Mouse (Mus musculus) urinary bladder, postnatal 4 days (tissue): ENCODE results near the gene Atraid.
A peak's percentile ranks its signal among the peaks of the same experiment; 100 is the strongest.
"Not testable (repeated sequence)": the region's sequence is repeated elsewhere in the genome, so short reads cannot be mapped to it uniquely, and the experiment has no call there.

Experiments
- DNase-seq, 2 experiments: peaks; one replicate each; pipeline ENCODE4 v3.0.0; 2021 to 2022; ENCODE audit warnings: low spot score in 2 of 2

The Atraid gene

GRCm38 (mm10) chr5:31047848-31048762 is at the start of gene Atraid:
TSS of gene Atraid (plus strand) at chr5:31048312.
- peak; percentile 98 to 99 for DNase-seq

GRCm38 (mm10) chr5:30999324-30999723 is 48.8 kb upstream of the Atraid start:
- no peak for DNase-seq

- no peak for DNase-seq
Measured at GRCm38 (mm10) chr5:31000122-31000521, 48.0 kb upstream of the Atraid start.

GRCm38 (mm10) chr5:31000993-31001392 is 47.1 kb upstream of the Atraid start:
- no peak for DNase-seq

GRCm38 (mm10) chr5:31001560-31001959 is 46.6 kb upstream of the Atraid start:
- no peak for DNase-seq

GRCm38 (mm10) chr5:31004184-31004583 is 43.9 kb upstream of the Atraid start:
- DNase-seq, result peak; percentile 75 to 85

- DNase-seq, result no peak
Measured at GRCm38 (mm10) chr5:31012737-31013136, 35.4 kb upstream of the Atraid start.

GRCm38 (mm10) chr5:31015913-31016312 is 32.2 kb upstream of the Atraid start:
- DNase-seq, result no peak

GRCm38 (mm10) chr5:31021790-31022189 is 26.3 kb upstream of the Atraid start:
- DNase-seq, result not testable (repeated sequence)

- no peak for DNase-seq
Measured at GRCm38 (mm10) chr5:31022690-31023089, 25.4 kb upstream of the Atraid start.

- DNase-seq, result no peak
Measured at GRCm38 (mm10) chr5:31023254-31023653, 24.9 kb upstream of the Atraid start.

GRCm38 (mm10) chr5:31024641-31025040 is 23.5 kb upstream of the Atraid start:
- no peak for DNase-seq

GRCm38 (mm10) chr5:31030926-31031325 is 17.2 kb upstream of the Atraid start:
- DNase-seq, result no peak

- no peak for DNase-seq
Measured at GRCm38 (mm10) chr5:31031508-31031907, 16.6 kb upstream of the Atraid start.

- DNase-seq, result no peak
Measured at GRCm38 (mm10) chr5:31034669-31035068, 13.4 kb upstream of the Atraid start.

- not testable (repeated sequence) for DNase-seq
Measured at GRCm38 (mm10) chr5:31036556-31036955, 11.6 kb upstream of the Atraid start.

GRCm38 (mm10) chr5:31038171-31038845 is 9.8 kb upstream of the Atraid start:
- DNase-seq, result no peak

- DNase-seq, result no peak
Measured at GRCm38 (mm10) chr5:31046416-31046815, 1.7 kb upstream of the Atraid start.

- no peak for DNase-seq
Measured at GRCm38 (mm10) chr5:31047074-31047473, 1.0 kb upstream of the Atraid start.

GRCm38 (mm10) chr5:31048763-31049641 is 890 bp downstream of the Atraid start, which contains the start of gene Slc5a6:
TSS of gene Slc5a6 (minus strand) at chr5:31048924.
- DNase-seq, result no peak

GRCm38 (mm10) chr5:31050427-31050826 is 2.3 kb downstream of the Atraid start:
- no peak for DNase-seq

- not testable (repeated sequence) for DNase-seq
Measured at GRCm38 (mm10) chr5:31053728-31054127, 5.6 kb downstream of the Atraid start.
